Mouse (Mus musculus) embryonic facial prominence, embryonic 15.5 days (tissue): Measurements from ENCODE around the gene Ttn. TPM values are rescaled to one million over a fixed set of nuclear protein-coding genes. Genes with fewer than 3 reads are reported as not detected.

Source experiments
- ATAC-seq: fragments of 200-750 bp; cut with Nextera tagmentation; 2 replicates; pipeline ENCODE4 v1.8.0; 2017; ENCODE audit warnings: low read depth, moderate TSS enrichment; ENCODE audit not compliant: insufficient number of reproducible peaks, low FRiP score, low TSS enrichment
- H3K27ac ChIP-seq: fragments of 300-500 bp; sonication (generic); replicated peaks from 2 replicates; pipeline ENCODE4 v1.5.1; 2015; ENCODE audit warnings: mild to moderate bottlenecking, inconsistent platforms
- H3K27me3 ChIP-seq: fragments of 300-500 bp; sonication (generic); 2 replicates; pipeline ENCODE4 v1.6.1; 2015; ENCODE audit warnings: inconsistent platforms
- H3K36me3 ChIP-seq: fragments of 300-500 bp; sonication (generic); 2 replicates; pipeline ENCODE4 v1.6.1; 2015; ENCODE audit warnings: mild to moderate bottlenecking, inconsistent platforms
- H3K4me1 ChIP-seq: fragments of 300-500 bp; sonication (generic); 2 replicates; pipeline ENCODE4 v1.6.1; 2015; ENCODE audit warnings: inconsistent platforms
- H3K4me2 ChIP-seq: fragments of 300-500 bp; sonication (generic); replicated peaks from 2 replicates; pipeline ENCODE4 v1.6.1; 2015; ENCODE audit warnings: mild to moderate bottlenecking, inconsistent platforms
- H3K4me3 ChIP-seq: fragments of 300-500 bp; sonication (generic); replicated peaks from 2 replicates; pipeline ENCODE4 v1.5.1; 2015; ENCODE audit warnings: mild to moderate bottlenecking, inconsistent platforms
- H3K9ac ChIP-seq: fragments of 300-500 bp; sonication (generic); 2 replicates; pipeline ENCODE4 v1.6.1; 2015; ENCODE audit warnings: inconsistent platforms
- H3K9me3 ChIP-seq: fragments of 300-500 bp; sonication (generic); replicated peaks from 2 replicates; pipeline ENCODE4 v1.6.1; 2016; ENCODE audit warnings: inconsistent platforms
- WGBS: fragments of 180-500 bp; shearing (Covaris S2); methylation state at CpG from one replicate; pipeline ENCODE4 v1.1.7; 2015; 5-methylcytosine and 5-hydroxymethylcytosine counted together
- polyA plus RNA-seq: library from polyadenylated mRNA; unstranded; fragments of >200 nt; fragmentation: Nextera tagmentation; extraction: Ambion mirVana; gene quantifications from 2 replicates; pipeline ENCODE4 v1.2.1, GENCODE M21; 2015

Gene Ttn
- polyA plus RNA-seq, 1 experiment from 2014 or later, result 92.9 TPM

DNA sequence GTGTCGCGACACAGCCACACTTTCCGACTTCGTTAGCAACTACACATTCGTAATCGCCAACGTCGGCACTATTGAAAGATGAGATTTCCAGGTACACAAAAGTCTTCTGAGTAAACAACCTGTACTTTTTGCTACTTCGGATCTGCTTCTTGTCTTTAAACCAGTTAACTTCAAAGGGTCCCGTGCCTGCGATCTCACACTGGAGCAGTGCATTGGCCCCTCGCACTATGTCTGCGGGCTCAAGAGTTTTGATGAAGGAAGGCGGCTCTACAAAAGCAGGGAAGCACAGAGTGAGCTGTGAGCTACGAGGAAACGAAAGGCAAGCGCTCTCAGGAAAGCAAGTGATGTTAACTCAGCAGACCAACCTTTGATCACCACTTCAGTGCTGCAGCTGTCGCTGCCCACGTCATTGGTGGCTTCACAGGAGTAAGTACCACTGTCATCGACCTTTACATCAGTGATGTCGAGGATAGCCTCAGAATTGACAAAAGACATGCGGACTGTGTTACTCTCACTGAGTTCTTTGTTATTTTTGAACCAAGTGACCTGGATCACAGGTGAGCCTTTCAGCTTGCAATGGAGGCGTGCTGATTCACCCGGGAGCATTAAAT is 80.8 kb downstream of the Ttn start:
- no peaks in the 10 kb centered on the region for H3K4me1 ChIP-seq
- 87% methylated on average over 24 of the region's 24 CpGs for WGBS
- no peaks in the 10 kb centered on the region for H3K9me3 ChIP-seq
- H3K36me3 ChIP-seq, result no peaks in the 10 kb centered on the region
- H3K9ac ChIP-seq, result no peak overlapping the region
- no peak overlapping the region for H3K4me2 ChIP-seq
- H3K27ac ChIP-seq, result no peak overlapping the region
- H3K27me3 ChIP-seq, result no peaks in the 10 kb centered on the region
- no peak overlapping the region for H3K4me3 ChIP-seq
- ATAC-seq, result no peak

DNA sequence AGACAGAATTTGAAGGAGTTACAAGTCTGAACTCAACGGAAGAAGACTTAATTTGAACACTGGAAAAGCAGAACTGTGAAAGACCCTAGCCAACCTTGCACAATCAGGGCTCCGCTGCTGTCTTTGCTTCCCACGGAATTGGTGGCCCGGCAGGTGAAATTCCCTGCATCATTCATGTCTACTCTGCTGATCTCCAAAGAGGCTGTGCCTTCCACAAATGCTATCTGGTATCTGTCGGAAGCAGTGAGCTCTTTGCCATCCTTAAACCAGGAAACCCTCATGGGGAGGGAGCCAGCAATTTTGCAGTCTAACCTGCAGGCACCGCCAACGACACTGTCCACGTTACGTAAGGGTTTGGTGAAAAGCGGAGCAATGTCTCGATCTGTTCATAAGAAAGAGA is 82.5 kb downstream of the Ttn start:
- H3K4me1 ChIP-seq, result no peaks in the 10 kb centered on the region
- H3K36me3 ChIP-seq, result no peaks in the 10 kb centered on the region
- H3K27me3 ChIP-seq, result no peaks in the 10 kb centered on the region
- 93% methylated on average over 11 of the region's 11 CpGs for WGBS
- H3K9me3 ChIP-seq, result no peaks in the 10 kb centered on the region
- no peak overlapping the region for H3K27ac ChIP-seq
- no peak for ATAC-seq
- H3K4me3 ChIP-seq, result no peak overlapping the region
- no peak overlapping the region for H3K9ac ChIP-seq
- H3K4me2 ChIP-seq, result no peak overlapping the region

DNA sequence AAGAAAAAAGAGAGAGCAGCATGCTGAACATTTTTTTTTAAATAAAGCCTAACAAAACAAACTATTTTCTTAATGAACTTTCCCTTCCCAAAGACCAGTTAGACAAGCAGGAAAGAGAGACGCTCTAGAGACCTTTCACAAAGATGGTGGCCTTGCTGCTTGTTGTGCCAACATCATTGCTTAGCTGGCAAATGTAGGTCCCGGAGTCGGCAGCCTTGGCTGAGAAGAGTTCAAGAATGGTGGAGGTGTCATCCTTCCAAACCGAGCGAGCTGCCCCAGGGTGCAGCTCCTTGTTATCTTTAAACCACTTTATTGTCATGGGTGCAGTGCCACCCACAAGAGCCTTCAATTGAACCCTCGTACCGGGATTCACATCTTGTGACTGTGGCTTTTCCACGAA is 85.4 kb downstream of the Ttn start:
- no peak for ATAC-seq
- Histone ChIP-seq H3K9ac (no peak overlapping the region), H3K4me1 (no peaks in the 10 kb centered on the region), H3K9me3 (no peaks in the 10 kb centered on the region), H3K27ac (no peak overlapping the region), H3K36me3 (no peaks in the 10 kb centered on the region), H3K27me3 (no peaks in the 10 kb centered on the region), H3K4me2 (no peak overlapping the region), H3K4me3 (no peak overlapping the region)
- 90% methylated on average over 8 of the region's 8 CpGs for WGBS

DNA sequence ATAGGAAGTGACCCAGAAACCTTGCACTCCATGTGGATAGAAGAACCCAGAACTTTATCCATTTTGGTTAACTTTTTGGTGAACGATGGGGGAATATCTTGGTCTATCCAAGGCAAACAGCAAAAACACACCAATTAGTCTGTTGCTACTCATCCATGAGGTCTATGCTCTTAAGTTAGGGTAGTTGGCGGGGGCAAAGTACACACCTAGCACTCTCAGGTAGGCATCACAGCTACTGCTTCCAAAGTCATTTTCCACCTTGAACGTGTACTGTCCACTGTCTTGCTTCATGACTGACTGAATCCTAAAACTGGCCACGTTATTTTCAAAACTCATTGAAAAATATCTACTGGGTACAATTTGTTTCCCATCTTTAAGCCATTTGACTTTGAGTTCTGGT is 87.0 kb downstream of the Ttn start:
- H3K27me3 ChIP-seq, result no peaks in the 10 kb centered on the region
- no peak overlapping the region for H3K27ac ChIP-seq
- no peaks in the 10 kb centered on the region for H3K9me3 ChIP-seq
- H3K4me2 ChIP-seq, result no peak overlapping the region
- no peak overlapping the region for H3K9ac ChIP-seq
- ATAC-seq, result no peak
- no peaks in the 10 kb centered on the region for H3K36me3 ChIP-seq
- H3K4me1 ChIP-seq, result no peaks in the 10 kb centered on the region
- no peak overlapping the region for H3K4me3 ChIP-seq
- 87% methylated on average over 4 of the region's 4 CpGs for WGBS

DNA sequence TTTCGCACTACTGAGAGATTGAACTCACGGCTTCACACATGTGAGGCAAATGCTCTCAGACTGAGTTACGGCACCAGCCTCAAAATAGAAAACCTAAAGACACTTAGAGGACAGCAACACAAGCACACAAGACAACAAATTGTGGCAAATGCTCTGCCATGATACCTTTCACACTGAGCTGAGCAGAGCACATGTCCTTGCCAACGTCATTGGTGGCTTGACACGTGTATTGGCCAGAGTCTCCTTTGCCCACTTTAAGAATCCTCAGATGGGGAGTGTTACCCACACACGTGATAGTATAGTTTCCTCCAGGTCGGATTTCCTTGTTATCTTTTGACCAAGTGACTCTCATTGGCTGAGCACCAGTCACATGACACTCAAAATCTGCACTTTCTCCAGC is 93.6 kb downstream of the Ttn start:
- Histone ChIP-seq H3K4me3 (no peak overlapping the region), H3K36me3 (no peaks in the 10 kb centered on the region), H3K9me3 (no peaks in the 10 kb centered on the region), H3K27me3 (no peaks in the 10 kb centered on the region), H3K27ac (no peak overlapping the region), H3K4me2 (no peak overlapping the region), H3K4me1 (no peaks in the 10 kb centered on the region), H3K9ac (no peak overlapping the region)
- no peak for ATAC-seq
- WGBS, result 82% methylated on average over 7 of the region's 7 CpGs

DNA sequence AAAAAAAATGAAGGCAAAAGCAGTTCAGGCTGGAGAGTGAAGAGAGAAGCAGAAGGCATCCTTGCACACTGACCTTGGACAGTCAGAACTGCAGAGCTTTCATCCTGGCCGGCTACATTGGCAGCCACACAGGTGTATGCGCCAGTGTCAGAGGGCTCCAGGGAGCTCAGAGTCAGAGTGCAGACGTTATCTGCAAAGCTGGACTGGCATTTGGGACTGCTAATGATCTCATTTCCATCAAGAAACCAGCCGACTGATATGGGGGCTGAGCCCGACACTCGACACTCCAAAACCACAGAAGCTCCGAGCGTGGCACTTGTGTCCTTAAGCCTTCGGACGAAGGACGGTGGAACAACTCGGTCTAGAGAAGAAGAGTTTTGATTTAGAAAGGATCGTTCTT is 96.5 kb downstream of the Ttn start:
- 77% methylated on average over 13 of the region's 13 CpGs for WGBS
- Histone ChIP-seq H3K4me2 (no peak overlapping the region), H3K36me3 (no peaks in the 10 kb centered on the region), H3K27me3 (no peaks in the 10 kb centered on the region), H3K4me1 (no peaks in the 10 kb centered on the region), H3K9ac (no peak overlapping the region), H3K9me3 (no peaks in the 10 kb centered on the region), H3K4me3 (no peak overlapping the region), H3K27ac (no peak overlapping the region)
- no peak for ATAC-seq

DNA sequence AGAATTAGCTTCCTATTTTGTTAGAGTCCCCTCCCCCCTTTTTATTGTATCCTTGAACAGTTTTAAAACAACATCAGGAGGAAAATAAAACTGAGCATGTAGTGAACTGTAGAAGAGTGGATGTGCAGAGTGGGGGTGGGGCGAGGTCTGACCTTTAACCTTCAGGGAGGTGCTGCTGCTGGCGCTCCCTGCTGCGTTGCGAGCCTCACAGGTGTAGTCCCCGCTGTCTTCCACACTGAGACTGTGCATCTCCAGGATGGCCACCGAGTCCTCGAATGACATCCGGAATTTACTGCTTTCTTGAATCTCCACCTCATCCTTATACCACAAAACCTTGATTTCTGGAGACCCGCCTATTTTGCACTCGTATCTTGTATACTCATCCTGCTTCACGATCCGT is 100.9 kb downstream of the Ttn start:
- Histone ChIP-seq H3K36me3 (no peaks in the 10 kb centered on the region), H3K4me2 (no peak overlapping the region), H3K9ac (no peak overlapping the region), H3K9me3 (no peaks in the 10 kb centered on the region), H3K4me3 (no peak overlapping the region), H3K4me1 (no peaks in the 10 kb centered on the region), H3K27me3 (no peaks in the 10 kb centered on the region), H3K27ac (no peak overlapping the region)
- ATAC-seq, result no peak
- WGBS, result 88% methylated on average over 12 of the region's 12 CpGs

DNA sequence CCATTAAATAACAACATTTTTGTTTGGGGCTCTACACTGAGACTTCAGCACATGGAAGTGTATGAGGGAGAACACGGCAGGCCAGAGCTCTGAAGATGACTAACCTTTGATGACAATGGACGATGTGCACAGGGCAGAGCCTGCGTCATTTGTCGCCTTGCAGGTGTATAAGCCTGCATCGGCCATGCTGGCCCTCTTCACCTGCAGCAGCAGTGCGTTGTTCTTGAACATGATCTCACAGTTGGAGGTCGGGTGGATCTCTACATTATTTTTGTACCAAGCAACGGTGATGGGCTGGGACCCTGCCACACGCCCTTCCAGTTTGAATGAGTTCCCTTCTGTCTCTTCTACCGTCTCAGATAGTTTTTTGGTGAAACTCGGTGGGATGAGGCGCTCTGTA is 106.8 kb downstream of the Ttn start:
- no peak overlapping the region for H3K4me3 ChIP-seq
- H3K9ac ChIP-seq, result no peak overlapping the region
- H3K27me3 ChIP-seq, result no peaks in the 10 kb centered on the region
- no peaks in the 10 kb centered on the region for H3K9me3 ChIP-seq
- WGBS, result 88% methylated on average over 12 of the region's 12 CpGs
- no peak for ATAC-seq
- no peak overlapping the region for H3K27ac ChIP-seq
- H3K36me3 ChIP-seq, result no peaks in the 10 kb centered on the region
- no peaks in the 10 kb centered on the region for H3K4me1 ChIP-seq
- no peak overlapping the region for H3K4me2 ChIP-seq

DNA sequence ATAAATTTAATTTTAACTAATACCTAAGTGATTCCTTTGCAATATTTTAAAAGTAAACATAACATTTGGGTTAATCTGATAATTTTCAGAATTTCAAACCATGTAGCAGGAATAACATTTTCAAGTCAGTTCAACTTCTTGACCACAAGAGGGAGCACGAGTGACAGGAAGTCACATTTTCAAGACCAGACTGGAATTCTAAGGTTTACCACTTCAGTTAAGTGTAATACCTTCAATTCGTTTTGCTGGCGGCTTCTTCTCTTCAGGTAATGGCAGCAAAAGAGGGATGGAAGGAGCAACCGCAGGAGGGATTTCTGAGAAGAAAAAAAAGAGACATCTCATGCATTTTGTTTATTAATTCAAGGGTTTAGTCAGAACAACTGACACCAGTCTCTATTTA is 115.4 kb downstream of the Ttn start:
- no peak for ATAC-seq
- no peaks in the 10 kb centered on the region for H3K4me1 ChIP-seq
- WGBS, result 14% methylated on average over 4 of the region's 4 CpGs

DNA sequence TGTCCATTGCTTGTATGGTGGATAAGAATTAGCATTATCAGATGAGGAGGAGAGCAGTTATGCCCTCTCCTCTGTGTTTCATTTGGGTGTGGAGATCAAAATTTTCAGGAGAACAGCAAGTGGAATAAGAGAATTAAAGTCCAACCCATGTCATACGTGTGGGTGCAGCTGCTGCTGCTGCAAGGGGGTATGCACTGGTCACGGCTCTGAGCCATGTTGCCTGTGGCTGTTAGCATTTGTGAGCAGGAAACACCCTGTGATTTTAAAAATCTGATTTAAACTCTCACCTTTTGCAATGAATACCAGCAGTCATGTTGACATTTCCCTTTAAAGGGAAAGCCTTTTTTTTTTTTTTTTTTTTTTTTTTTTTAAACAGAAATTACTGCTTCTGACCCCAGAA is 116.8 kb downstream of the Ttn start:
- H3K4me2 ChIP-seq, result no peak overlapping the region
- no peak for ATAC-seq
- WGBS, result 73% methylated on average over 2 of the region's 2 CpGs

More for the DNA sequence above, 115.4 kb downstream of the Ttn start:
- Histone ChIP-seq H3K9ac (no peak overlapping the region), H3K4me3 (no peak overlapping the region), H3K36me3 (no peaks in the 10 kb centered on the region), H3K9me3 (no peaks in the 10 kb centered on the region), H3K27ac (no peak overlapping the region), H3K27me3 (no peaks in the 10 kb centered on the region), H3K4me2 (no peak overlapping the region)

DNA sequence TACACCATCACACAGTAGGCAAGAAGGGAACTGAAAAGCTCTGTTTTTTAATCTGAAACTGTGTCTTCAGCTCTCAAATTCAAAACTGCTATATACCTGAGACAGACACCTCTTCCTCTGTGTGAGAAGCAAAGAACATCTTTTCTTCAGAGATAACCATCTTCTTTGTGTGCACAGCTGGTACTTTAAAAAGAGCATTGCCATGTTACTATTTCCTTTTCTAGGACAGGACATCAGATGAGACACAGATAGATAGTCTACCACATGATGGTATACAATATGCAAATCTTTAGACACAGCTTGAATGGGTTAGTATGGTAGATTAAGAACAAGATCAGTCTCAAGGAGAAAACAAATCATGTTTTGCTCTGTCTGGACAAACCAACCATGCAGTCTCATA is 121.0 kb downstream of the Ttn start:
- no peak for ATAC-seq
- H3K9me3 ChIP-seq, result no peaks in the 10 kb centered on the region

More for the DNA sequence above, 116.8 kb downstream of the Ttn start:
- Histone ChIP-seq H3K9ac (no peak overlapping the region), H3K27ac (no peak overlapping the region), H3K27me3 (no peaks in the 10 kb centered on the region), H3K4me1 (no peaks in the 10 kb centered on the region), H3K36me3 (no peaks in the 10 kb centered on the region), H3K9me3 (no peaks in the 10 kb centered on the region), H3K4me3 (no peak overlapping the region)

DNA sequence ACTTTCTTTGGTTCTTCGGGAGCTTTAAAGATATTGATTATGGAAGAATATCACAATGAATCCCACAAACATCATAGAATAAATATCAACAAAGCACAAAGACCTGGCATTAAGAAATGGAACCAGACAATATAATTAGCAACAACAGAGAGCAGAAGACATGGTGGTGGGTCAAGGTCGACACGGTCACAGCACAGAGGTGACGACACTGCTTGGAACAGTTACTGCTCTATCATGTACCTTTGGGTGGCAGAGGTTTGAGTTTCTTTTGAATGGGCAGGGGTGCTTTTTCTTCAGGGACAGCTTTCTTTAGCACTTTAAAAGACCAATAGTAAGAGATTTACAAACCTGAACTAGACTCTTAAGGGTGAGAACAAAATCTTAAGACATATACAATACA is 132.3 kb downstream of the Ttn start:
- ATAC-seq, result no peak
- Histone ChIP-seq H3K9ac (no peak overlapping the region), H3K27me3 (no peaks in the 10 kb centered on the region), H3K27ac (no peak overlapping the region), H3K4me3 (no peak overlapping the region), H3K4me1 (no peaks in the 10 kb centered on the region), H3K4me2 (no peak overlapping the region), H3K36me3 (no peaks in the 10 kb centered on the region), H3K9me3 (no peaks in the 10 kb centered on the region)
- 94% methylated on average over 4 of the region's 4 CpGs for WGBS

More for the DNA sequence above, 121.0 kb downstream of the Ttn start:
- H3K4me3 ChIP-seq, result no peak overlapping the region
- no peaks in the 10 kb centered on the region for H3K27me3 ChIP-seq
- H3K36me3 ChIP-seq, result no peaks in the 10 kb centered on the region
- H3K27ac ChIP-seq, result no peak overlapping the region
- no peak overlapping the region for H3K9ac ChIP-seq
- no peak overlapping the region for H3K4me2 ChIP-seq
- H3K4me1 ChIP-seq, result no peaks in the 10 kb centered on the region
